Mouse (Mus musculus): Measurements from ENCODE around the gene Pex13. TPM values are rescaled to one million over a fixed set of nuclear protein-coding genes. Genes with fewer than 3 reads are reported as not detected.
"Not testable (repeated sequence)": the region's sequence is repeated elsewhere in the genome, so short reads cannot be mapped to it uniquely, and the experiment has no call there.

Gene Pex13
- polyA plus RNA-seq, 1 experiment from 2014 or later: 42.5 TPM

GRCm38 (mm10) chr11:23634573-23634972, 31.2 kb downstream of the Pex13 start:
- no peak overlapping the region for H3K4me3 ChIP-seq
- H3K4me1 ChIP-seq: 0 out of 2 replicates have a peak, but pooled peaks cover 3% of the 10 kb centered on the region

GRCm38 (mm10) chr11:23633879-23634215, 31.9 kb downstream of the Pex13 start:
- peak overlapping the region; percentile 86 for H3K4me2 ChIP-seq
- 0 out of 2 replicates have a peak, but pooled peaks cover 3% of the 10 kb centered on the region for H3K4me1 ChIP-seq
- no peak overlapping the region for H3K27ac ChIP-seq
- peaks cover 7% of the 10 kb centered on the region for H3K36me3 ChIP-seq
- peak overlapping the region; percentile 17; the same call in 1 of the 2 replicates for H3K9ac ChIP-seq
- H3K4me3 ChIP-seq: peak overlapping the region; percentile 88
- H3K9me3 ChIP-seq: no peaks in the 10 kb centered on the region
- ATAC-seq (ENCODE audit: insufficient number of reproducible peaks, insufficient read depth, low FRiP score, low TSS enrichment, low read depth): 0 out of 2 replicates have a peak, but pooled peaks have one; percentile 10
- H3K27me3 ChIP-seq: no peaks in the 10 kb centered on the region
- 7% methylated on average over 7 of the region's 7 CpGs for WGBS

More at GRCm38 (mm10) chr11:23634573-23634972, 31.2 kb downstream of the Pex13 start:
- no peak for ATAC-seq (ENCODE audit: insufficient number of reproducible peaks, insufficient read depth, low FRiP score, low TSS enrichment, low read depth)
- WGBS: 77% methylated on average over 8 of the region's 8 CpGs
- Histone ChIP-seq H3K4me2 (no peak overlapping the region), H3K27ac (no peak overlapping the region), H3K27me3 (no peaks in the 10 kb centered on the region), H3K36me3 (peaks cover 12% of the 10 kb centered on the region), H3K9ac (no peak overlapping the region), H3K9me3 (no peaks in the 10 kb centered on the region)

GRCm38 (mm10) chr11:23632945-23633878, 32.5 kb downstream of the Pex13 start, which contains the start of gene 0610010F05Rik:
0610010F05Rik (minus strand) TSS chr11:23633639.
- Histone ChIP-seq H3K27ac (peak within 1 kb of the TSS; percentile 83), H3K4me2 (peak within 1 kb of the TSS; percentile 86), H3K27me3 (no peaks in the 10 kb centered on the region), H3K9me3 (no peaks in the 10 kb centered on the region), H3K4me3 (peak within 1 kb of the TSS; percentile 88), H3K36me3 (peaks cover 11% of the 10 kb centered on the region), H3K9ac (peak within 1 kb of the TSS; percentile 92), H3K4me1 (0 out of 2 replicates have a peak, but pooled peaks cover 3% of the 10 kb centered on the region)
- ATAC-seq (ENCODE audit: insufficient number of reproducible peaks, insufficient read depth, low FRiP score, low TSS enrichment, low read depth): peak; percentile 99
- WGBS: under 1% methylated on average over 73 of the region's 103 CpGs

GRCm38 (mm10) chr11:23630664-23631063, 35.1 kb downstream of the Pex13 start:
- Histone ChIP-seq H3K4me3 (no peak overlapping the region), H3K27me3 (no peaks in the 10 kb centered on the region), H3K36me3 (peaks cover 11% of the 10 kb centered on the region), H3K9ac (no peak overlapping the region), H3K9me3 (no peaks in the 10 kb centered on the region), H3K27ac (no peak overlapping the region), H3K4me2 (no peak overlapping the region), H3K4me1 (0 out of 2 replicates have a peak, but pooled peaks cover 3% of the 10 kb centered on the region)
- ATAC-seq (ENCODE audit: insufficient number of reproducible peaks, insufficient read depth, low FRiP score, low TSS enrichment, low read depth): no peak

GRCm38 (mm10) chr11:23618995-23619394, 46.8 kb downstream of the Pex13 start:
- H3K9ac ChIP-seq: no peak overlapping the region
- H3K4me2 ChIP-seq: no peak overlapping the region
- 83% methylated on average over 5 of the region's 5 CpGs for WGBS
- peaks cover 20% of the 10 kb centered on the region for H3K36me3 ChIP-seq
- no peaks in the 10 kb centered on the region for H3K4me1 ChIP-seq
- H3K27me3 ChIP-seq: no peaks in the 10 kb centered on the region
- no peak overlapping the region for H3K4me3 ChIP-seq
- ATAC-seq (ENCODE audit: insufficient number of reproducible peaks, insufficient read depth, low FRiP score, low TSS enrichment, low read depth): no peak
- H3K27ac ChIP-seq: no peak overlapping the region
- no peaks in the 10 kb centered on the region for H3K9me3 ChIP-seq

- Histone ChIP-seq H3K4me1 (no peaks in the 10 kb centered on the region), H3K9me3 (no peaks in the 10 kb centered on the region), H3K4me3 (no peak overlapping the region), H3K27me3 (no peaks in the 10 kb centered on the region), H3K27ac (no peak overlapping the region), H3K36me3 (peaks cover 12% of the 10 kb centered on the region; the same call in 1 of the 2 replicates), H3K4me2 (no peak overlapping the region), H3K9ac (no peak overlapping the region)
- 87% methylated on average over 5 of the region's 5 CpGs for WGBS
- no peak for ATAC-seq (ENCODE audit: insufficient number of reproducible peaks, insufficient read depth, low FRiP score, low TSS enrichment, low read depth)
Observed at GRCm38 (mm10) chr11:23614546-23614945, 51.2 kb downstream of the Pex13 start.

GRCm38 (mm10) chr11:23607291-23607690, 58.5 kb downstream of the Pex13 start:
- ATAC-seq (ENCODE audit: insufficient number of reproducible peaks, insufficient read depth, low FRiP score, low TSS enrichment, low read depth); H3K4me1 ChIP-seq: not testable (repeated sequence)

More at GRCm38 (mm10) chr11:23607291-23607690, 58.5 kb downstream of the Pex13 start:
- not testable (repeated sequence) for H3K27ac ChIP-seq, H3K4me3 ChIP-seq, H3K27me3 ChIP-seq, H3K9me3 ChIP-seq, H3K9ac ChIP-seq, H3K4me2 ChIP-seq
- H3K36me3 ChIP-seq: peaks cover 45% of the 10 kb centered on the region
- WGBS: 89% methylated on average over 6 of the region's 6 CpGs

Other genes starting within 250 kb of the Pex13 start
- 90.9 and 93.1 TPM in 2 replicates for gene Ahsa2, start 167.9 kb downstream of the Pex13 start, polyA plus RNA-seq (2015; fragmentation: Nextera tagmentation; extraction: Ambion mirVana)
- gene 1700093K21Rik, start 144.8 kb downstream of the Pex13 start, polyA plus RNA-seq (2015; fragmentation: Nextera tagmentation; extraction: Ambion mirVana): not detected in 2 replicates
- 25.6 and 28.7 TPM in 2 replicates for gene 0610010F05Rik, start 32.3 kb downstream of the Pex13 start, polyA plus RNA-seq (2015; fragmentation: Nextera tagmentation; extraction: Ambion mirVana)
- 23.5 and 28.2 TPM in 2 replicates for gene Pus10, start 285 bp downstream of the Pex13 start, polyA plus RNA-seq (2015; fragmentation: Nextera tagmentation; extraction: Ambion mirVana)
- gene Rel, start 105.0 kb upstream of the Pex13 start, polyA plus RNA-seq (2015; fragmentation: Nextera tagmentation; extraction: Ambion mirVana): 1.1 and 1.2 TPM in 2 replicates
- gene Papolg, start 229.3 kb upstream of the Pex13 start, polyA plus RNA-seq (2015; fragmentation: Nextera tagmentation; extraction: Ambion mirVana): 18.5 and 19.5 TPM in 2 replicates

Data from embryonic facial prominence, embryonic 13.5 days (tissue).